Mouse (Mus musculus): ENCODE results near the gene Hspa1l. TPM values are rescaled to one million over a fixed set of nuclear protein-coding genes. Genes with fewer than 3 reads are reported as not detected.
"Not testable (repeated sequence)": the region's sequence is repeated elsewhere in the genome, so short reads cannot be mapped to it uniquely, and the experiment has no call there.

Hspa1l gene
- polyA plus RNA-seq, 1 experiment from 2014 or later: 1.1 TPM

GRCm38 (mm10) chr17:34941344-34942041 lies 31.0 kb upstream of the Hspa1l start:
- Histone ChIP-seq H3K27ac (replicated peaks) (peak overlapping the region; percentile 80), H3K9me3 (no peaks in the 10 kb centered on the region), H3K4me1 (peaks cover 8% of the 10 kb centered on the region), H3K4me3 (peak overlapping the region; percentile 52), H3K27me3 (replicated peaks; ENCODE audit: low read depth, poor library complexity, severe bottlenecking) (no peaks in the 10 kb centered on the region), H3K36me3 (replicated peaks) (no peaks in the 10 kb centered on the region)
- WGBS: 8% methylated on average over 15 of the region's 15 CpGs
- peak; percentile 72 for DNase-seq (ENCODE audit: low spot score)

GRCm38 (mm10) chr17:34943128-34943815 lies 29.2 kb upstream of the Hspa1l start:
- no peaks in the 10 kb centered on the region for H3K9me3 ChIP-seq
- no peaks in the 10 kb centered on the region for H3K36me3 ChIP-seq (replicated peaks)
- H3K4me3 ChIP-seq: no peak overlapping the region
- H3K27me3 ChIP-seq (replicated peaks; ENCODE audit: low read depth, poor library complexity, severe bottlenecking): no peaks in the 10 kb centered on the region
- H3K27ac ChIP-seq (replicated peaks): no peak overlapping the region
- H3K4me1 ChIP-seq: peaks cover 8% of the 10 kb centered on the region
- DNase-seq (ENCODE audit: low spot score): no peak
- 86% methylated on average over 4 of the region's 4 CpGs for WGBS

- Histone ChIP-seq H3K4me3 (no peak overlapping the region), H3K27me3 (replicated peaks; ENCODE audit: low read depth, poor library complexity, severe bottlenecking) (no peaks in the 10 kb centered on the region), H3K27ac (replicated peaks) (no peak overlapping the region), H3K9me3 (no peaks in the 10 kb centered on the region), H3K4me1 (peaks cover 8% of the 10 kb centered on the region), H3K36me3 (replicated peaks) (peaks cover 2% of the 10 kb centered on the region)
- no peak for DNase-seq (ENCODE audit: low spot score)
Measured at GRCm38 (mm10) chr17:34944362-34944761, 28.1 kb upstream of the Hspa1l start.

GRCm38 (mm10) chr17:34946486-34947140 lies 25.9 kb upstream of the Hspa1l start:
- Histone ChIP-seq H3K9me3 (no peaks in the 10 kb centered on the region), H3K36me3 (replicated peaks) (peaks cover 24% of the 10 kb centered on the region), H3K4me3 (no peak overlapping the region), H3K4me1 (peaks cover 13% of the 10 kb centered on the region), H3K27me3 (replicated peaks; ENCODE audit: low read depth, poor library complexity, severe bottlenecking) (no peaks in the 10 kb centered on the region), H3K27ac (replicated peaks) (no peak overlapping the region)
- no peak for DNase-seq (ENCODE audit: low spot score)
- 89% methylated on average over 5 of the region's 5 CpGs for WGBS

GRCm38 (mm10) chr17:34947606-34948005 lies 24.9 kb upstream of the Hspa1l start:
- Histone ChIP-seq H3K27me3 (replicated peaks; ENCODE audit: low read depth, poor library complexity, severe bottlenecking) (no peaks in the 10 kb centered on the region), H3K9me3 (no peaks in the 10 kb centered on the region), H3K27ac (replicated peaks) (no peak overlapping the region), H3K36me3 (replicated peaks) (peaks cover 26% of the 10 kb centered on the region), H3K4me3 (0 out of 2 replicates have a peak overlapping the region, but pooled peaks have one; percentile 21), H3K4me1 (peaks cover 9% of the 10 kb centered on the region)
- DNase-seq (ENCODE audit: low spot score): peak; percentile 62
- 30% methylated on average over 8 of the region's 8 CpGs for WGBS

GRCm38 (mm10) chr17:34948721-34949552 lies 23.6 kb upstream of the Hspa1l start:
- peak; percentile 23 for DNase-seq (ENCODE audit: low spot score)
- 67% methylated on average over 9 of the region's 9 CpGs for WGBS
- H3K27ac ChIP-seq (replicated peaks); H3K27me3 ChIP-seq (replicated peaks; ENCODE audit: low read depth, poor library complexity, severe bottlenecking); H3K4me1 ChIP-seq; H3K9me3 ChIP-seq: not testable (repeated sequence)
- peaks cover 26% of the 10 kb centered on the region for H3K36me3 ChIP-seq (replicated peaks)
- peak overlapping the region; percentile 82; the same call in 1 of the 2 replicates for H3K4me3 ChIP-seq

GRCm38 (mm10) chr17:34949553-34949969 lies 22.9 kb upstream of the Hspa1l start:
- H3K27me3 ChIP-seq (replicated peaks; ENCODE audit: low read depth, poor library complexity, severe bottlenecking): peaks cover 3% of the 10 kb centered on the region; the same call in 1 of the 2 replicates
- WGBS: 32% methylated on average over 4 of the region's 4 CpGs
- H3K36me3 ChIP-seq (replicated peaks): peaks cover 26% of the 10 kb centered on the region
- peak overlapping the region; percentile 82 for H3K4me3 ChIP-seq
- peaks cover 9% of the 10 kb centered on the region for H3K4me1 ChIP-seq
- peak; percentile 53 for DNase-seq (ENCODE audit: low spot score)
- no peaks in the 10 kb centered on the region for H3K9me3 ChIP-seq
- peak overlapping the region; percentile 98; the same call in 1 of the 2 replicates for H3K27ac ChIP-seq (replicated peaks)

GRCm38 (mm10) chr17:34950514-34951455 lies 21.7 kb upstream of the Hspa1l start:
- WGBS: 34% methylated on average over 10 of the region's 10 CpGs
- H3K27me3 ChIP-seq (replicated peaks; ENCODE audit: low read depth, poor library complexity, severe bottlenecking): peaks cover 15% of the 10 kb centered on the region
- peaks cover 12% of the 10 kb centered on the region for H3K4me1 ChIP-seq
- H3K4me3 ChIP-seq: peak overlapping the region; percentile 82
- peak; percentile 19 for DNase-seq (ENCODE audit: low spot score)
- peaks cover 26% of the 10 kb centered on the region for H3K36me3 ChIP-seq (replicated peaks)
- peak overlapping the region; percentile 98 for H3K27ac ChIP-seq (replicated peaks)
- H3K9me3 ChIP-seq: no peaks in the 10 kb centered on the region

GRCm38 (mm10) chr17:34951636-34952377 lies 20.7 kb upstream of the Hspa1l start:
- H3K36me3 ChIP-seq (replicated peaks): peaks cover 26% of the 10 kb centered on the region
- WGBS: under 1% methylated on average over 29 of the region's 29 CpGs
- DNase-seq (ENCODE audit: low spot score): no peak

GRCm38 (mm10) chr17:34952378-34953040 lies 20.0 kb upstream of the Hspa1l start:
- H3K27me3 ChIP-seq (replicated peaks; ENCODE audit: low read depth, poor library complexity, severe bottlenecking): peaks cover 32% of the 10 kb centered on the region
- peak; percentile 87 for DNase-seq (ENCODE audit: low spot score)
- H3K4me3 ChIP-seq: peak overlapping the region; percentile 82
- H3K4me1 ChIP-seq: peaks cover 12% of the 10 kb centered on the region
- peaks cover 26% of the 10 kb centered on the region for H3K36me3 ChIP-seq (replicated peaks)
- H3K27ac ChIP-seq (replicated peaks): peak overlapping the region; percentile 98
- H3K9me3 ChIP-seq: no peaks in the 10 kb centered on the region
- WGBS: under 1% methylated on average over 23 of the region's 23 CpGs

More at GRCm38 (mm10) chr17:34951636-34952377, 20.7 kb upstream of the Hspa1l start:
- peaks cover 25% of the 10 kb centered on the region for H3K27me3 ChIP-seq (replicated peaks; ENCODE audit: low read depth, poor library complexity, severe bottlenecking)
- peaks cover 12% of the 10 kb centered on the region for H3K4me1 ChIP-seq
- H3K27ac ChIP-seq (replicated peaks): peak overlapping the region; percentile 98
- peak overlapping the region; percentile 82 for H3K4me3 ChIP-seq
- H3K9me3 ChIP-seq: no peaks in the 10 kb centered on the region
